In the genomic region with DNA sequence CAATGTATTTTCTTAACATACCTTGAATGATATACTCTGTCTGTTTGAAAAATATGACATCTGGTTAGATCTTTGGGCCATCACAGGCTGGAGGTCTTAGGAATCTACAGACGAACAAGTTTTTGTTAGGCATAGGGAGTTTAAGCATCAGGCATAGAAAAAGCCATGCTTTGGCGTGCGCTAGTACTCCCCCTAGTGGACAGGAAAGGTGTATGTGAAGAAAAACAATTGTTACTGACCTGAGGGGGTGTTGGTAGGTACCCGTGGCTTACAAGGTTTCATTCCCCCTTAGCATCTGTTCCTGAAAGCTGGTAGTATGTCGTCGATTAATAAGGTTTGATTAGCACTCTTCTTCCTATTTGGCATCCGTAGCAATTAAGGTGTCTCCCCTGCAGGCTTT, we compare ENCODE assay signal across 8 mouse cellular contexts. TPM values are rescaled to one million over a fixed set of nuclear protein-coding genes. Genes with fewer than 3 reads are reported as not detected.
DNase-seq lines count a peak whose midpoint lies in the region.

No protein-coding gene starts in this region.

- DNase-seq in gastrocnemius, postnatal 10 days, result peak; percentile 27
- no peak for DNase-seq in gastrocnemius, adult 18-20 months (ENCODE audit: low spot score)
- DNase-seq in 3T3-L1 (ENCODE audit: low read depth, low spot score), result peak; percentile 72
- peak; percentile 31 to 38 for DNase-seq in adrenal gland, adult 18-20 months (ENCODE audit: low spot score in 2 of 2)
- peak; percentile 81 for DNase-seq in embryo, embryonic 11 days
- peak; percentile 60 for DNase-seq in heart, postnatal 4 days
- DNase-seq in lung, postnatal 14 days, result peak; percentile 66
- DNase-seq in spleen, postnatal 36 days (ENCODE audit: low spot score in 2 of 2), result peak; percentile 61 to 68

RNA-seq across cellular contexts. Expression of gene Plxnc1, which starts 13.7 kb away (rescaled TPM):
- 1 to 10 TPM; 2.9 to 3.9 TPM for total RNA-seq in gastrocnemius, postnatal 10 days (2021)
- under 1 TPM; 0.43 to 0.85 TPM for total RNA-seq in gastrocnemius, adult 18-20 months (2021)
- 1 to 10 TPM; 1.6 to 9.1 TPM for total RNA-seq in adrenal gland, adult 18-20 months (2021)
- 1 to 10 TPM; 6.2 to 6.9 TPM for total RNA-seq in heart, postnatal 4 days (2021)
